Mouse (Mus musculus): ENCODE results near the gene Hyal1.
"Not testable (repeated sequence)": the region's sequence is repeated elsewhere in the genome, so short reads cannot be mapped to it uniquely, and the experiment has no call there.

The Hyal1 gene

GRCm38 (mm10) chr9:107571534-107572326 is 5.0 kb upstream of the Hyal1 start:
- no peak for DNase-seq (ENCODE audit: extremely low spot score)

GRCm38 (mm10) chr9:107572327-107572662 is 4.4 kb upstream of the Hyal1 start:
- no peak for DNase-seq (ENCODE audit: extremely low spot score)

- DNase-seq (ENCODE audit: extremely low spot score) = not testable (repeated sequence)
Measured at GRCm38 (mm10) chr9:107573774-107574173, 3.0 kb upstream of the Hyal1 start.

- no peak for DNase-seq (ENCODE audit: extremely low spot score)
Measured at GRCm38 (mm10) chr9:107575579-107576356, 959 bp upstream of the Hyal1 start.

GRCm38 (mm10) chr9:107577871-107578270 is 1.1 kb downstream of the Hyal1 start:
- DNase-seq (ENCODE audit: extremely low spot score) = no peak

GRCm38 (mm10) chr9:107578587-107578986 is 1.9 kb downstream of the Hyal1 start, which contains the start of gene Naa80:
Gene Naa80 (plus strand): TSS chr9:107578887.
- DNase-seq (ENCODE audit: extremely low spot score) = no peak

GRCm38 (mm10) chr9:107579023-107579900 is 2.5 kb downstream of the Hyal1 start:
- no peak for DNase-seq (ENCODE audit: extremely low spot score)

GRCm38 (mm10) chr9:107580501-107581317 is 4.0 kb downstream of the Hyal1 start, which contains the start of gene Hyal3:
Gene Hyal3 (plus strand): TSS chr9:107580818.
- peak; percentile 82 for DNase-seq (ENCODE audit: extremely low spot score)

GRCm38 (mm10) chr9:107581584-107581983 is 4.9 kb downstream of the Hyal1 start:
- no peak for DNase-seq (ENCODE audit: extremely low spot score)

GRCm38 (mm10) chr9:107582509-107583062 is 5.9 kb downstream of the Hyal1 start:
- no peak for DNase-seq (ENCODE audit: extremely low spot score)

GRCm38 (mm10) chr9:107583174-107583573 is 6.4 kb downstream of the Hyal1 start:
- no peak for DNase-seq (ENCODE audit: extremely low spot score)

GRCm38 (mm10) chr9:107586504-107586903 is 9.8 kb downstream of the Hyal1 start:
- DNase-seq (ENCODE audit: extremely low spot score) = no peak

GRCm38 (mm10) chr9:107586974-107587832 is 10.5 kb downstream of the Hyal1 start, which contains the start of gene Ifrd2:
Gene Ifrd2 (plus strand): TSS chr9:107587642.
- DNase-seq (ENCODE audit: extremely low spot score) = peak; percentile 95

GRCm38 (mm10) chr9:107587833-107588639 is 11.3 kb downstream of the Hyal1 start:
- no peak for DNase-seq (ENCODE audit: extremely low spot score)

- DNase-seq (ENCODE audit: extremely low spot score) = no peak
Measured at GRCm38 (mm10) chr9:107590058-107590772, 13.5 kb downstream of the Hyal1 start.

GRCm38 (mm10) chr9:107590773-107591060 is 14.0 kb downstream of the Hyal1 start:
- no peak for DNase-seq (ENCODE audit: extremely low spot score)

GRCm38 (mm10) chr9:107593101-107593976 is 16.6 kb downstream of the Hyal1 start:
- DNase-seq (ENCODE audit: extremely low spot score) = no peak
